Mouse (Mus musculus): ENCODE results near the gene Sprr2e. TPM values are rescaled to one million over a fixed set of nuclear protein-coding genes. Genes with fewer than 3 reads are reported as not detected.

Sprr2e gene
- polyA plus RNA-seq, 1 experiment = not detected

GRCm38 (mm10) chr3:92364887-92365286 is 12.9 kb downstream of the Sprr2e start, which contains the start of gene Sprr2f:
Gene Sprr2f (plus strand): TSS chr3:92365187.
- WGBS = 58% methylated on average over 3 of the region's 3 CpGs
- TF ChIP-seq POLR2A (IDR thresholded peaks at IDR 0.05; ENCODE audit: low read depth, low read length) (no peak), CTCF (IDR thresholded peaks at IDR 0.05; ENCODE audit: extremely low read depth, insufficient read length, insufficient replicate concordance, low read depth, low read length) (no peak)
- H3K27ac ChIP-seq (ENCODE audit: insufficient read depth, low read depth, low read length) = no peak within 1 kb of the TSS
- no peaks in the 10 kb centered on the region for H3K27me3 ChIP-seq (ENCODE audit: control insufficient read depth, insufficient read depth, low read length)
- H3K4me3 ChIP-seq (ENCODE audit: low read depth, low read length) = no peak within 1 kb of the TSS
- H3K4me1 ChIP-seq (ENCODE audit: control insufficient read depth, insufficient read depth, insufficient read length, low read length) = no peaks in the 10 kb centered on the region
- H3K36me3 ChIP-seq (ENCODE audit: control insufficient read depth, insufficient read depth, low read length) = no peaks in the 10 kb centered on the region

- Histone ChIP-seq H3K36me3 (ENCODE audit: control insufficient read depth, insufficient read depth, low read length) (no peaks in the 10 kb centered on the region), H3K4me3 (ENCODE audit: low read depth, low read length) (no peak overlapping the region), H3K27me3 (ENCODE audit: control insufficient read depth, insufficient read depth, low read length) (no peaks in the 10 kb centered on the region), H3K4me1 (ENCODE audit: control insufficient read depth, insufficient read depth, insufficient read length, low read length) (no peaks in the 10 kb centered on the region), H3K27ac (ENCODE audit: insufficient read depth, low read depth, low read length) (no peak overlapping the region)
- WGBS = 71% methylated on average over 2 of the region's 2 CpGs
- TF ChIP-seq POLR2A (IDR thresholded peaks at IDR 0.05; ENCODE audit: low read depth, low read length) (no peak), CTCF (IDR thresholded peaks at IDR 0.05; ENCODE audit: extremely low read depth, insufficient read length, insufficient replicate concordance, low read depth, low read length) (no peak)
These were observed 21.7 kb downstream of the Sprr2e start for GRCm38 (mm10) chr3:92373613-92374012.

GRCm38 (mm10) chr3:92385385-92385784 is 33.4 kb downstream of the Sprr2e start, which contains the start of gene Sprr2h:
Gene Sprr2h (plus strand): TSS chr3:92385685.
- TF ChIP-seq POLR2A (IDR thresholded peaks at IDR 0.05; ENCODE audit: low read depth, low read length) = no peak
- TF ChIP-seq CTCF (IDR thresholded peaks at IDR 0.05; ENCODE audit: extremely low read depth, insufficient read length, insufficient replicate concordance, low read depth, low read length) = no peak
- Histone ChIP-seq H3K27me3 (ENCODE audit: control insufficient read depth, insufficient read depth, low read length) (no peaks in the 10 kb centered on the region), H3K36me3 (ENCODE audit: control insufficient read depth, insufficient read depth, low read length) (no peaks in the 10 kb centered on the region), H3K27ac (ENCODE audit: insufficient read depth, low read depth, low read length) (no peak within 1 kb of the TSS), H3K4me1 (ENCODE audit: control insufficient read depth, insufficient read depth, insufficient read length, low read length) (no peaks in the 10 kb centered on the region), H3K4me3 (ENCODE audit: low read depth, low read length) (no peak within 1 kb of the TSS)
- 78% methylated on average over 1 of the region's 1 CpGs for WGBS

DNA sequence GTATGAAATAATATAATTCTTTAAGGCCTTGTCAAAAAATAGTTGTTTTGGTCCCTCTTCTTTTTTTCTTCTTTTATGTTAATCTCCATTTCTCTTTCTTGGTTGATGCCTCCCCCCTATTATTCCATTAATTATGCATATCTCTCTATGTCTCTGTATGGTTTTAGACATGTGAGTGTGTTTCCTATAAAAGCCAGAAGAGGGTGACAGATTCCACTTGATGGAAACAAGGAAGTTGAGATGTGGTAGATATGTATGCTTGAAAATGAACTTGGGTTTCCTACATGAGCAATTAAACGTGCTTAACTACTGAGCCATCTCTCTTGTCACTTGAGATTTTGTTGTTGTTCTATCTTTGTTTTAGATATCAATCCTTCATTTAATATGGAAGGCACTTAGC is 42.4 kb downstream of the Sprr2e start:
- Histone ChIP-seq H3K4me1 (ENCODE audit: control insufficient read depth, insufficient read depth, insufficient read length, low read length) (no peaks in the 10 kb centered on the region), H3K27ac (ENCODE audit: insufficient read depth, low read depth, low read length) (no peak overlapping the region), H3K27me3 (ENCODE audit: control insufficient read depth, insufficient read depth, low read length) (no peaks in the 10 kb centered on the region), H3K36me3 (ENCODE audit: control insufficient read depth, insufficient read depth, low read length) (no peaks in the 10 kb centered on the region), H3K4me3 (ENCODE audit: low read depth, low read length) (no peak overlapping the region)
- TF ChIP-seq CTCF (IDR thresholded peaks at IDR 0.05; ENCODE audit: extremely low read depth, insufficient read length, insufficient replicate concordance, low read depth, low read length) (no peak), POLR2A (IDR thresholded peaks at IDR 0.05; ENCODE audit: low read depth, low read length) (no peak)
- WGBS = 9% methylated on average over 1 of the region's 1 CpGs

Other genes starting within 250 kb of the Sprr2e start
- gene Prr9, start 228.2 kb upstream of the Sprr2e start, polyA plus RNA-seq (2012; rRNA removed) = 0.10 TPM in 1 of 2 replicates, not detected in the other
- not detected in 2 replicates for gene Lelp1, start 209.4 kb upstream of the Sprr2e start, polyA plus RNA-seq (2012; rRNA removed)
- 62.1 and 77.3 TPM in 2 replicates for gene Sprr2a1, start 136.3 kb upstream of the Sprr2e start, polyA plus RNA-seq (2012; rRNA removed)
- gene Sprr2a2, start 136.2 kb upstream of the Sprr2e start, polyA plus RNA-seq (2012; rRNA removed) = 35,085 and 54,275 TPM in 2 replicates
- 208 and 247 TPM in 2 replicates for gene Sprr2a3, start 66.7 kb upstream of the Sprr2e start, polyA plus RNA-seq (2012; rRNA removed)
- gene Sprr2b, start 35.5 kb upstream of the Sprr2e start, polyA plus RNA-seq (2012; rRNA removed) = not detected in 2 replicates
- gene Sprr2d, start 13.0 kb upstream of the Sprr2e start, polyA plus RNA-seq (2012; rRNA removed) = not detected in 2 replicates
- not detected in 2 replicates for gene Sprr2f, start 13.0 kb downstream of the Sprr2e start, polyA plus RNA-seq (2012; rRNA removed)
- gene Sprr2h, start 33.5 kb downstream of the Sprr2e start, polyA plus RNA-seq (2012; rRNA removed) = not detected in 2 replicates
- not detected in 2 replicates for gene Sprr2i, start 55.8 kb downstream of the Sprr2e start, polyA plus RNA-seq (2012; rRNA removed)
- gene Sprr2j-ps, start 65.9 kb downstream of the Sprr2e start, polyA plus RNA-seq (2012; rRNA removed) = not detected in 2 replicates
- 3.7 and 8.0 TPM in 2 replicates for gene Gm9774, start 77.3 kb downstream of the Sprr2e start, polyA plus RNA-seq (2012; rRNA removed)
- not detected in 2 replicates for gene Sprr2k, start 80.4 kb downstream of the Sprr2e start, polyA plus RNA-seq (2012; rRNA removed)
- not detected in 2 replicates for gene Sprr1b, start 86.6 kb downstream of the Sprr2e start, polyA plus RNA-seq (2012; rRNA removed)
- gene Sprr3, start 106.6 kb downstream of the Sprr2e start, polyA plus RNA-seq (2012; rRNA removed) = 0.19 TPM in 1 of 2 replicates, not detected in the other
- 43.3 and 86.0 TPM in 2 replicates for gene Sprr1a, start 133.8 kb downstream of the Sprr2e start, polyA plus RNA-seq (2012; rRNA removed)
- gene Sprr4, start 148.3 kb downstream of the Sprr2e start, polyA plus RNA-seq (2012; rRNA removed) = not detected in 2 replicates
- not detected in 2 replicates for gene 2310046K23Rik, start 182.4 kb downstream of the Sprr2e start, polyA plus RNA-seq (2012; rRNA removed)
- gene Ivl, start 221.6 kb downstream of the Sprr2e start, polyA plus RNA-seq (2012; rRNA removed) = 0.34 TPM in 1 of 2 replicates, not detected in the other
- gene Smcp, start 236.9 kb downstream of the Sprr2e start, polyA plus RNA-seq (2012; rRNA removed) = 0.62 TPM in 1 of 2 replicates, not detected in the other

All from small intestine, adult 2 months (tissue).